Mouse (Mus musculus) kidney, embryonic 16.5 days (tissue): ENCODE results near the gene Jak1. TPM values are rescaled to one million over a fixed set of nuclear protein-coding genes. Genes with fewer than 3 reads are reported as not detected.

Experiments used
- ATAC-seq: fragments of 200-750 bp; cut with Nextera tagmentation; 2 replicates; pipeline ENCODE4 v1.8.0; 2017; ENCODE audit warnings: moderate TSS enrichment; ENCODE audit not compliant: low FRiP score, low TSS enrichment
- H3K27ac ChIP-seq: fragments of 300-500 bp; sonication (generic); 2 replicates; pipeline ENCODE4 v1.5.1; 2014; ENCODE audit warnings: low read length
- H3K27me3 ChIP-seq: fragments of 300-500 bp; sonication (generic); 2 replicates; pipeline ENCODE4 v1.6.1; 2014; ENCODE audit warnings: low read length, control low read depth, mixed read lengths; ENCODE audit not compliant: insufficient read depth
- H3K36me3 ChIP-seq: fragments of 300-500 bp; sonication (generic); 2 replicates; pipeline ENCODE4 v1.6.1; 2014; ENCODE audit warnings: low read length, control low read depth, mixed read lengths; ENCODE audit not compliant: insufficient read depth
- H3K4me1 ChIP-seq: fragments of 300-500 bp; sonication (generic); 2 replicates; pipeline ENCODE4 v1.6.1; 2014; ENCODE audit warnings: low read length, control low read depth, mixed read lengths; ENCODE audit not compliant: insufficient read depth
- H3K4me2 ChIP-seq: fragments of 300-500 bp; sonication (generic); replicated peaks from 2 replicates; pipeline ENCODE4 v1.6.1; 2014; ENCODE audit warnings: low read depth, low read length
- H3K4me3 ChIP-seq: fragments of 300-500 bp; sonication (generic); 2 replicates; pipeline ENCODE4 v1.5.1; 2014; ENCODE audit warnings: mild to moderate bottlenecking, low read length
- H3K9ac ChIP-seq: fragments of 300-500 bp; sonication (generic); replicated peaks from 2 replicates; pipeline ENCODE4 v1.6.1; 2014; ENCODE audit warnings: low read length
- H3K9me3 ChIP-seq: fragments of 300-500 bp; sonication (generic); 2 replicates; pipeline ENCODE4 v1.6.1; 2016; ENCODE audit warnings: low read length, control low read depth
- WGBS: fragments of 180-500 bp; shearing (Covaris S2); extraction: QIAGEN DNeasy Blood & Tissue Kit; methylation state at CpG from one replicate; pipeline ENCODE4 v1.1.7; 2014; 5-methylcytosine and 5-hydroxymethylcytosine counted together
- polyA plus RNA-seq: library from polyadenylated mRNA; unstranded; fragments of >200 nt; fragmentation: Nextera tagmentation; extraction: Ambion mirVana; gene quantifications from 2 replicates; pipeline ENCODE4 v1.2.1, GENCODE M21; 2015

Gene Jak1
- polyA plus RNA-seq, 1 experiment from 2014 or later: 104 TPM

GRCm38 (mm10) chr4:101227398-101227797 lies 37.7 kb downstream of the Jak1 start:
- Histone ChIP-seq H3K4me3 (no peak overlapping the region), H3K36me3 (no peaks in the 10 kb centered on the region), H3K27ac (peak overlapping the region; percentile 37; the same call in 1 of the 2 replicates), H3K4me1 (peaks cover 23% of the 10 kb centered on the region), H3K4me2 (no peak overlapping the region), H3K27me3 (no peaks in the 10 kb centered on the region), H3K9me3 (peaks cover 4% of the 10 kb centered on the region; the same call in 1 of the 2 replicates), H3K9ac (no peak overlapping the region)
- peak; percentile 42; the same call in 1 of the 2 replicates for ATAC-seq
- WGBS: 41% methylated on average over 3 of the region's 3 CpGs

DNA sequence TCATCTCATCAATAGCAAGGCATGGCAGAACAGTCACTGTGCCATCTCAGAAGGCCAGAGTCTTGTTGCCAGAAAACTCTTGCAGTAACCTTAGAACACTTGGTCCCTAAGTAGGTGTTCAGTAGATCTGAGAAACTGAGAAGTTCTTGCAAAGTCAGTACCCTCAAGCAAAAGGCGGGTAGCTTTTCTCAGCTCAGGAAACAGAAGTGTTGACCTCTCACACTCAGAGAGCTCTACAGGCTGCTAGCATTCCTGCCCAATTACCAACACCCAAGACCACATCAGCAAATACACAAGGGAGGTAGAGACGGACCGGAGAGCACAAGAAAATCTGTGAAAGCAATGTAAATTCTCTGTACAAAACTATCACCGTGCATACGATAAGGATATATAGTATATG lies 39.1 kb downstream of the Jak1 start:
- no peaks in the 10 kb centered on the region for H3K27me3 ChIP-seq
- no peak overlapping the region for H3K9ac ChIP-seq
- H3K36me3 ChIP-seq: no peaks in the 10 kb centered on the region
- H3K9me3 ChIP-seq: peaks cover 4% of the 10 kb centered on the region; the same call in 1 of the 2 replicates
- no peak overlapping the region for H3K4me3 ChIP-seq
- H3K4me1 ChIP-seq: peaks cover 32% of the 10 kb centered on the region
- 84% methylated on average over 5 of the region's 5 CpGs for WGBS
- no peak overlapping the region for H3K27ac ChIP-seq
- no peak overlapping the region for H3K4me2 ChIP-seq
- ATAC-seq: no peak

- Histone ChIP-seq H3K4me1 (peaks cover 40% of the 10 kb centered on the region), H3K4me2 (no peak overlapping the region), H3K27me3 (no peaks in the 10 kb centered on the region), H3K27ac (no peak overlapping the region), H3K36me3 (no peaks in the 10 kb centered on the region), H3K9me3 (no peaks in the 10 kb centered on the region), H3K9ac (no peak overlapping the region), H3K4me3 (no peak overlapping the region)
- 65% methylated on average over 2 of the region's 2 CpGs for WGBS
- peak; percentile 66; the same call in 1 of the 2 replicates for ATAC-seq
Observed at GRCm38 (mm10) chr4:101220946-101221345, 44.1 kb downstream of the Jak1 start.

DNA sequence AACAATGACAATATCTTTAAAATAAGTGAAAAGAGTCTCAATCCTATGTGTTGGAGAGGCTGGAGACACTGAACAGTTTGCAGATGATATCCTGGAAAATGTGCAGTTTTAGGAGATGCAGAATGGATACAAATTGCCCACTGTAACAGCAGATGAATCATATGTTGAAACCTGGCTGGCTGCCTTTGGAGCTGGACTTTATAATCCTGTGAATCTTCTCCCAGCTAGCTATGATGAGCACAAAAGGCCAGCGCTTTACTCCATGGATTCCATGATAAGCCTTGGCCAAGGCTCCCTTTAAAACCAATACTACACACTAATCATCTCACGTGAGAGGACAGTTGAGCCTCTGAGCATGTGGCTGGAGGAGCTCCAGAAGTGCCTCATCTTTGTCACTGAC lies 45.2 kb downstream of the Jak1 start:
- WGBS: 82% methylated on average over 2 of the region's 2 CpGs
- no peaks in the 10 kb centered on the region for H3K36me3 ChIP-seq
- no peaks in the 10 kb centered on the region for H3K9me3 ChIP-seq
- H3K4me2 ChIP-seq: no peak overlapping the region
- H3K27me3 ChIP-seq: no peaks in the 10 kb centered on the region
- H3K9ac ChIP-seq: no peak overlapping the region
- peaks cover 42% of the 10 kb centered on the region for H3K4me1 ChIP-seq
- H3K4me3 ChIP-seq: no peak overlapping the region
- no peak for ATAC-seq
- H3K27ac ChIP-seq: no peak overlapping the region

- 63% methylated on average over 2 of the region's 2 CpGs for WGBS
- H3K36me3 ChIP-seq: no peaks in the 10 kb centered on the region
- H3K4me1 ChIP-seq: peaks cover 42% of the 10 kb centered on the region
- peak overlapping the region; percentile 13; the same call in 1 of the 2 replicates for H3K27ac ChIP-seq
- no peak overlapping the region for H3K4me2 ChIP-seq
- ATAC-seq: no peak
- H3K4me3 ChIP-seq: no peak overlapping the region
- H3K9me3 ChIP-seq: no peaks in the 10 kb centered on the region
- no peaks in the 10 kb centered on the region for H3K27me3 ChIP-seq
- no peak overlapping the region for H3K9ac ChIP-seq
Observed at GRCm38 (mm10) chr4:101217026-101217540, 48.0 kb downstream of the Jak1 start.

DNA sequence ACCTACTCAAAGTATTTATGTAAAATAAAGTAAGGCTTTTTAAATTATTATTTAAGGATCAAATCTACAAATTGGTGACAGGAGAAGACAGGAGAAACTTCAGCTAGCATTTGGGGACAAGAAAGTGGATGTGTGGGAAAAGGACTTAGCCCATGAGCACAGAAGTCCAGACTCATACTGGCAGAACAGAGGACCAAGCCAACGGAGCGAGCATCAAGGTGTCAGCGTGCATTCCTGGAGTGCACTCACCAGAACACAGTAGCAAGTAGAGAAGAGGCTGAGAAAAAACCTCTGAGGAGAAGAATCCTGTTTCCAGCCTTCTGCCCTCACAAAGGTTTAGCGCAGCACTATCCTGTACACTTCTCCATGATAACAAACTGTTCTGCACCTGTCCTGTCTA lies 48.8 kb downstream of the Jak1 start:
- peaks cover 35% of the 10 kb centered on the region for H3K4me1 ChIP-seq
- H3K36me3 ChIP-seq: no peaks in the 10 kb centered on the region
- no peaks in the 10 kb centered on the region for H3K27me3 ChIP-seq
- ATAC-seq: peak; percentile 80
- H3K9ac ChIP-seq: no peak overlapping the region
- no peaks in the 10 kb centered on the region for H3K9me3 ChIP-seq
- peak overlapping the region; percentile 13 for H3K27ac ChIP-seq
- H3K4me2 ChIP-seq: no peak overlapping the region
- no peak overlapping the region for H3K4me3 ChIP-seq
- 50% methylated on average over 4 of the region's 4 CpGs for WGBS

- ATAC-seq: no peak
- Histone ChIP-seq H3K36me3 (no peaks in the 10 kb centered on the region), H3K4me3 (no peak overlapping the region), H3K27ac (no peak overlapping the region), H3K4me1 (peaks cover 27% of the 10 kb centered on the region), H3K27me3 (no peaks in the 10 kb centered on the region), H3K4me2 (no peak overlapping the region), H3K9ac (no peak overlapping the region), H3K9me3 (no peaks in the 10 kb centered on the region)
- WGBS: 90% methylated on average over 2 of the region's 2 CpGs
Observed at GRCm38 (mm10) chr4:101213477-101213876, 51.6 kb downstream of the Jak1 start.

GRCm38 (mm10) chr4:101207492-101207891 lies 57.6 kb downstream of the Jak1 start:
- no peaks in the 10 kb centered on the region for H3K4me1 ChIP-seq
- no peaks in the 10 kb centered on the region for H3K27me3 ChIP-seq
- no peaks in the 10 kb centered on the region for H3K36me3 ChIP-seq
- H3K27ac ChIP-seq: no peak overlapping the region
- H3K4me3 ChIP-seq: no peak overlapping the region
- no peak overlapping the region for H3K9ac ChIP-seq
- no peak overlapping the region for H3K4me2 ChIP-seq
- H3K9me3 ChIP-seq: no peaks in the 10 kb centered on the region
- ATAC-seq: no peak
- WGBS: 86% methylated on average over 2 of the region's 2 CpGs

- no peaks in the 10 kb centered on the region for H3K27me3 ChIP-seq
- no peaks in the 10 kb centered on the region; the same call in 1 of the 2 replicates for H3K4me1 ChIP-seq
- no peak for ATAC-seq
- no peak overlapping the region for H3K9ac ChIP-seq
- H3K4me2 ChIP-seq: no peak overlapping the region
- H3K9me3 ChIP-seq: no peaks in the 10 kb centered on the region
- no peaks in the 10 kb centered on the region for H3K36me3 ChIP-seq
- no peak overlapping the region for H3K27ac ChIP-seq
- 81% methylated on average over 1 of the region's 1 CpGs for WGBS
- H3K4me3 ChIP-seq: no peak overlapping the region
Observed at GRCm38 (mm10) chr4:101203518-101203917, 61.6 kb downstream of the Jak1 start.

GRCm38 (mm10) chr4:101202626-101203025 lies 62.5 kb downstream of the Jak1 start:
- H3K36me3 ChIP-seq: no peaks in the 10 kb centered on the region
- no peak for ATAC-seq
- H3K4me2 ChIP-seq: no peak overlapping the region
- H3K9ac ChIP-seq: no peak overlapping the region
- no peak overlapping the region for H3K27ac ChIP-seq
- no peak overlapping the region for H3K4me3 ChIP-seq
- no peaks in the 10 kb centered on the region for H3K9me3 ChIP-seq
- WGBS: 86% methylated on average over 10 of the region's 10 CpGs
- H3K27me3 ChIP-seq: no peaks in the 10 kb centered on the region
- H3K4me1 ChIP-seq: no peaks in the 10 kb centered on the region; the same call in 1 of the 2 replicates
